Mouse (Mus musculus): ENCODE data around the gene Rps25.

Rps25 gene

DNA sequence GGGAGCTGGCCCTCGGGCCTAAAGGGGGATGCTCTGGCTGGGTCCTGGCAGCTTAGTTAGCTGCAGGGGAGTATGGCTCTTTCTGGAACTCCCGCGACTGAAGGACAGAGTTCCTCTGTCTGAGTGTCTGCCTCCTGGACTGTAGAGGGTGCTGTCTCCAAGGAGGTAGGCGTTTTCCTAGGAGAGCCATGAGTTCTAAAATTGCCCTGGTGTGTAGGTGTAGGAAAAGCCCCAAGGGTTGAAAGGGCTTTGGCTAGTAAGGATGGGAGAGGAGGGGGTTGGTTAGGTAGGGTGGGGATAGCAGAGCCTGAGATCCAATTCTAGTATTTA lies 47.9 kb downstream of the Rps25 start, which contains the start of gene Upk2:
Gene Upk2, minus strand, starts transcription at position 86 of the 330 bp plus-strand sequence.
- no peak for DNase-seq (ENCODE audit: low spot score in 2 of 2)

DNA sequence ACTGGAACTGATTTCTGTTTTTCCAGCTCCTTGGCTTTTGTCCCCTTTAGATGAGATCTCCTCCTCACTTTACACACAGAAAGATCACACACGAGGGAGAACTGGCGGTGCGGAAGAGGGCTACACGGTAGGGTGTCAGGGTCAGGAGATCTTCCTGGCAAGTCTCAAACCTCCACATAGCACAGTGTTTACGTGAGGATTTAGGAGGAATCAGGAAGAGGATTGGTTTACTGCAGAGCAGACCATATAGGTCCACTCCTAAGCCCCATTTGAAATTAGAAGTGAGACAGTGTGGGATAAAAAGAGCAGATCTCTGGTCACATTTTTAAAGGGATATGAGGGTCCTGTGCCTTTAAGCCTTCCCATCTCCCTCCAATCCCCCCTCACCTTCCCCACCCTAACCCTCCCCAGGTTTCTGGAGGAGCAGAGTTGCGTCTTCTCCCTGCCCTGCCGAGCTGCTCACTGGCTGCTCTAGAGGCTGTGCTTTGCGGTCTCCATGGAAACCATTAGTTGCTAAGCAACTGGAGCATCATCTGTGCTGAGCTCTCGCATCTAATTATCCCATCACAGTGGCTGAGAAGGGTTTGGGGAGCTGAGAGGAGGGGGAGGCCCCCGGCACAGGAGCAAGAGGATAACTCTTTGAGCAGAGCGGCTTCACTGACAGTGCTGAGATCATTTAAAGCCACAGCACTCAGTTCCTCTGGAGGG lies 50.2 kb downstream of the Rps25 start:
- DNase-seq (ENCODE audit: low spot score in 2 of 2): peak in 1 of 2 experiments; percentile 85

Measured in cerebellum, postnatal 4 days (tissue).